Mouse (Mus musculus): ENCODE measurements around the gene Tubb3. TPM values are rescaled to one million over a fixed set of nuclear protein-coding genes. Genes with fewer than 3 reads are reported as not detected.

Tubb3 gene
- total and polyA plus RNA-seq, 2 experiments from 2014 or later, result 1,610 to 3,792 TPM

DNA sequence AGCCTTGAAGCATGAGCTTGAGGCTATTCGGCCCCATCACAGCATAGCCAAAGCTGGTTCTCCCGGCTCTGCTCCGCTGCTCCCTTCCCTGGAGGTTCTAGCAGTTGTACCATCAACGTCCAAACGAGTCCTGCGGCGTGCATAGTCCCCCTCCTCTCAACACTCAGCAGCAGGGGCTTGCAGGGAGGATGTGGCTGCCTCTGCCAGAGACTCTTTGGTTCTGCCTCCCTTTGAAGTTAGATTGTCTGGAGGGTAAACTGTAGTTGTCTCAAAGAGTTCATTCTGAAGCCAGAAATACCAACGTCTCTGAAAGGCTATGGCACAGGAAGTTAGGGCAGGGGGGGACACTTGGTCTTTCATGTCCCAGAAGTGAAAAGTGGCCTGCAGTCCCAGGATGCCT lies 6.7 kb upstream of the Tubb3 start:
- Histone ChIP-seq H3K27me3 (ENCODE audit: insufficient read depth, low read length) (no peaks in the 10 kb centered on the region), H3K9ac (replicated peaks; ENCODE audit: low read length) (no peak overlapping the region), H3K9me3 (ENCODE audit: low read length) (no peaks in the 10 kb centered on the region), H3K4me1 (ENCODE audit: insufficient read depth, low read length) (peaks cover 14% of the 10 kb centered on the region; the same call in 1 of the 2 replicates), H3K27ac (no peak overlapping the region), H3K36me3 (ENCODE audit: insufficient read depth, low read length) (peaks cover 35% of the 10 kb centered on the region), H3K4me2 (ENCODE audit: low read depth, low read length) (no peak overlapping the region), H3K4me3 (ENCODE audit: low read length) (no peak overlapping the region)
- 32% methylated on average over 8 of the region's 8 CpGs for WGBS
- ATAC-seq (0 out of 2 replicates have a peak, but pooled peaks have one; percentile 14), DNase-seq (ENCODE audit: low spot score) (no peak)
- TF ChIP-seq CTCF (IDR thresholded peaks at IDR 0.05; ENCODE audit: low read depth), result no peak

DNA sequence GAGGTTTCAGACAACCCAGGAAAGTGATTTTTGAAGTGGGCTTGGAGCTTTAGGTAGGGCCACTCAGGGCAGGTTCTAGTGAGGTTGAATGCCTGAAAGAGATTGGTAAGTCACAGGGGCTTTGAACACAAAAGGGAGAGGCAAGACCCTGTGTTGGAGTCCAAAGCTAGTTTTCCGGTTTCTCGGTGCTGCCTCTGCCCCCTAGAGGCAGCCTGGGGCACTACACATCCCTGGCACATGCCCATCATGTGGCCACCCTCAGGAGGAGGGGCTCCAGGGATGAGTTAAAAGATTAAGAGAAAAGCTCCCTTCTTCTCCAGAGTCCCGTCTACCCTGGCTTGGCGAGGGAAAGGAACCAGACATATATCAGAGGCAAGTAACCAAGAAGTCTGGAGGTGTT lies 4.4 kb upstream of the Tubb3 start, which contains the start of gene Mc1r:
Mc1r (plus strand) TSS at position 322 of the 400 bp plus-strand sequence.
- Histone ChIP-seq H3K4me2 (ENCODE audit: low read depth, low read length) (no peak within 1 kb of the TSS), H3K4me3 (ENCODE audit: low read length) (no peak within 1 kb of the TSS), H3K9ac (replicated peaks; ENCODE audit: low read length) (no peak within 1 kb of the TSS), H3K4me1 (ENCODE audit: insufficient read depth, low read length) (peaks cover 20% of the 10 kb centered on the region; the same call in 1 of the 2 replicates), H3K27ac (0 out of 2 replicates have a peak within 1 kb of the TSS, but pooled peaks have one; percentile 21), H3K27me3 (ENCODE audit: insufficient read depth, low read length) (no peaks in the 10 kb centered on the region), H3K9me3 (ENCODE audit: low read length) (no peaks in the 10 kb centered on the region), H3K36me3 (ENCODE audit: insufficient read depth, low read length) (peaks cover 14% of the 10 kb centered on the region; the same call in 1 of the 2 replicates)
- TF ChIP-seq CTCF (IDR thresholded peaks at IDR 0.05; ENCODE audit: low read depth), result peak; percentile 90
- DNase-seq (ENCODE audit: low spot score) (peak; percentile 83), ATAC-seq (no peak)
- 12% methylated on average over 4 of the region's 4 CpGs for WGBS

GRCm38 (mm10) chr8:123407612-123408011 lies 3.6 kb upstream of the Tubb3 start:
- Histone ChIP-seq H3K27me3 (ENCODE audit: insufficient read depth, low read length) (no peaks in the 10 kb centered on the region), H3K9me3 (ENCODE audit: low read length) (no peaks in the 10 kb centered on the region), H3K4me2 (ENCODE audit: low read depth, low read length) (no peak overlapping the region), H3K36me3 (ENCODE audit: insufficient read depth, low read length) (peaks cover 7% of the 10 kb centered on the region; the same call in 1 of the 2 replicates), H3K27ac (no peak overlapping the region), H3K9ac (replicated peaks; ENCODE audit: low read length) (no peak overlapping the region), H3K4me1 (ENCODE audit: insufficient read depth, low read length) (peaks cover 20% of the 10 kb centered on the region; the same call in 1 of the 2 replicates), H3K4me3 (ENCODE audit: low read length) (no peak overlapping the region)
- no peak for TF ChIP-seq CTCF (IDR thresholded peaks at IDR 0.05; ENCODE audit: low read depth)
- ATAC-seq (no peak), DNase-seq (ENCODE audit: low spot score) (no peak)
- 92% methylated on average over 13 of the region's 13 CpGs for WGBS

GRCm38 (mm10) chr8:123408586-123409544 lies 2.4 kb upstream of the Tubb3 start:
- Histone ChIP-seq H3K27ac (no peak overlapping the region), H3K4me1 (ENCODE audit: insufficient read depth, low read length) (peaks cover 20% of the 10 kb centered on the region; the same call in 1 of the 2 replicates), H3K36me3 (ENCODE audit: insufficient read depth, low read length) (no peaks in the 10 kb centered on the region), H3K27me3 (ENCODE audit: insufficient read depth, low read length) (no peaks in the 10 kb centered on the region), H3K4me2 (ENCODE audit: low read depth, low read length) (peak overlapping the region; percentile 85; the same call in 1 of the 2 replicates), H3K9me3 (ENCODE audit: low read length) (no peaks in the 10 kb centered on the region), H3K4me3 (ENCODE audit: low read length) (no peak overlapping the region; the same call in 1 of the 2 replicates), H3K9ac (replicated peaks; ENCODE audit: low read length) (peak overlapping the region; percentile 79; the same call in 1 of the 2 replicates)
- 69% methylated on average over 9 of the region's 9 CpGs for WGBS
- no peak for TF ChIP-seq CTCF (IDR thresholded peaks at IDR 0.05; ENCODE audit: low read depth)
- ATAC-seq, result no peak
- DNase-seq (ENCODE audit: low spot score), result no peak

DNA sequence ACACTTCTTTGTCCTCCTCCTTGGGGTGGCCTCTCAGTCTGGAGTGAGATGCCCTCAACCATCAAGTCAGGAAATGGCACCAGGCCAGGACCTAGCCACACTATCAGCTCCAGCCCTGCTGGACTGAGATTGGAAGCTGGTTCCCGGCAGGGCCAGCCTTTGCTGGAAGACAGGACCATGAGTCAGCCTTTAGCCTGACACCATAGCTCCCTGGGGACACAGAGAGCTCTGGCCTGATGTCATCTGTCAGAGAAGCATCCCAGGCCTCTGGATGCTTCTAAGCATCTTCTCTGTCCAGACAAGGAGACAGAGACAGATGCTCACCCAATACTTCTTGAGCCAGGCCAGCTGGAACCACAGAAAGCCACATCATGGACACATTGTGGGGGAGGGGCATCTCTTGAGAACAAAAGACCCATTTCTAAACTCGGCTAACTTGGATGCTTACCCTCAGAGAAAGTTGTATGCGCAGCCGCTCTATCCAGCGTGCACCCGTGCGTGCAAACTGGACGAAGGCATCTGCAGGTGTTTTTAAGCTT lies 1.1 kb upstream of the Tubb3 start:
- TF ChIP-seq CTCF (IDR thresholded peaks at IDR 0.05; ENCODE audit: low read depth), result no peak
- DNase-seq (ENCODE audit: low spot score) (peak; percentile 74), ATAC-seq (0 out of 2 replicates have a peak, but pooled peaks have one; percentile 4)
- no peaks in the 10 kb centered on the region for H3K36me3 ChIP-seq (ENCODE audit: insufficient read depth, low read length)
- H3K4me2 ChIP-seq (ENCODE audit: low read depth, low read length), result peak overlapping the region; percentile 85
- peak overlapping the region; percentile 94 for H3K27ac ChIP-seq
- peak overlapping the region; percentile 62 for H3K4me3 ChIP-seq (ENCODE audit: low read length)
- 14% methylated on average over 8 of the region's 8 CpGs for WGBS
- peak overlapping the region; percentile 79 for H3K9ac ChIP-seq (replicated peaks; ENCODE audit: low read length)
- peaks cover 20% of the 10 kb centered on the region; the same call in 1 of the 2 replicates for H3K4me1 ChIP-seq (ENCODE audit: insufficient read depth, low read length)
- no peaks in the 10 kb centered on the region for H3K27me3 ChIP-seq (ENCODE audit: insufficient read depth, low read length)
- no peaks in the 10 kb centered on the region for H3K9me3 ChIP-seq (ENCODE audit: low read length)

DNA sequence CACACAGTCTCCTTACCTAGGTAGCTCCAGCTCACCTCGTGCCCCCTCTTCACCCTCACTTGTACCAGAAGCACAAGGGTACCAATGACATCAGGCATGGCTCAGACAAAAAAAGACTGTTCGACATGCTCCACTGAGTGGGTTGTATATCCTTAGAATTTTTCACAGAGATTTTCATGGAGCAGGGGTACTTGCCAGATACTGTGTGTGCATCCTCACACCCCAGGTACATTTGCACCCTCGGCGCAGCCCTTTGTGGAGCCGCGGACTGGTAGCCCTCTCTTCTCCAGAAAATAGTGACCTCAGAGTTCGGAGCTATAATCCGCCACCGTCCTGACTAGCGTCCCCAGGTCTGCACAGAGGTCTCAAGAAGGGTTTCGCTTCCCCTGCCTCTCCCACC lies 436 bp upstream of the Tubb3 start:
- Histone ChIP-seq H3K4me3 (ENCODE audit: low read length) (peak overlapping the region; percentile 62), H3K27me3 (ENCODE audit: insufficient read depth, low read length) (no peaks in the 10 kb centered on the region), H3K4me2 (ENCODE audit: low read depth, low read length) (peak overlapping the region; percentile 85), H3K9me3 (ENCODE audit: low read length) (no peaks in the 10 kb centered on the region), H3K4me1 (ENCODE audit: insufficient read depth, low read length) (peaks cover 20% of the 10 kb centered on the region; the same call in 1 of the 2 replicates), H3K27ac (peak overlapping the region; percentile 94), H3K9ac (replicated peaks; ENCODE audit: low read length) (peak overlapping the region; percentile 79), H3K36me3 (ENCODE audit: insufficient read depth, low read length) (no peaks in the 10 kb centered on the region)
- DNase-seq (ENCODE audit: low spot score), result no peak
- 4% methylated on average over 11 of the region's 11 CpGs for WGBS
- peak; percentile 0; the same call in 1 of the 2 replicates for ATAC-seq
- no peak for TF ChIP-seq CTCF (IDR thresholded peaks at IDR 0.05; ENCODE audit: low read depth)

All from hindbrain, postnatal 0 days (tissue).